Mouse (Mus musculus) embryo, embryonic 11 days (tissue): ENCODE measurements around the gene Olfr1129.
"Not testable (repeated sequence)": the region's sequence is repeated elsewhere in the genome, so short reads cannot be mapped to it uniquely, and the experiment has no call there.

Experiments used
- DNase-seq: peaks from one replicate; pipeline ENCODE4 v3.0.0-alpha.2; 2015

Olfr1129 gene

GRCm38 (mm10) chr2:87573602-87574001 lies at the start of gene Olfr1129:
TSS of gene Olfr1129 (plus strand) at chr2:87573902.
- not testable (repeated sequence) for DNase-seq

GRCm38 (mm10) chr2:87525899-87526616 lies 47.6 kb upstream of the Olfr1129 start:
- peak; percentile 61 for DNase-seq

GRCm38 (mm10) chr2:87531496-87531895 lies 42.2 kb upstream of the Olfr1129 start, which contains the start of gene Olfr153:
TSS of gene Olfr153 (plus strand) at chr2:87531796.
- DNase-seq, result no peak

- DNase-seq, result no peak
Measured at GRCm38 (mm10) chr2:87534826-87535225, 38.9 kb upstream of the Olfr1129 start.

GRCm38 (mm10) chr2:87545442-87545841 lies 28.3 kb upstream of the Olfr1129 start, which contains the start of gene Olfr1128:
TSS of gene Olfr1128 (minus strand) at chr2:87545542.
- no peak for DNase-seq

- DNase-seq, result not testable (repeated sequence)
Measured at GRCm38 (mm10) chr2:87605912-87606311, 32.2 kb downstream of the Olfr1129 start, which contains the start of gene Olfr1130. TSS of gene Olfr1130 (plus strand) at chr2:87606212.

GRCm38 (mm10) chr2:87626804-87627203 lies 53.1 kb downstream of the Olfr1129 start, which contains the start of gene Olfr1131:
TSS of gene Olfr1131 (plus strand) at chr2:87627104.
- DNase-seq, result no peak
